Mouse (Mus musculus): ENCODE measurements around the gene Slc13a5.

The Slc13a5 gene

GRCm38 (mm10) chr11:72196506-72196905 is 70.5 kb downstream of the Slc13a5 start:
- no peak for DNase-seq

GRCm38 (mm10) chr11:72194259-72194658 is 72.8 kb downstream of the Slc13a5 start:
- no peak for DNase-seq

Data from lung, postnatal 4 days (tissue).